Mouse (Mus musculus): ENCODE data around the gene Dlgap1. TPM values are rescaled to one million over a fixed set of nuclear protein-coding genes. Genes with fewer than 3 reads are reported as not detected.
A peak's percentile ranks its signal among the peaks of the same experiment; 100 is the strongest.

Gene Dlgap1
- polyA plus RNA-seq, 1 experiment from 2014 or later, result 7.4 TPM

- Histone ChIP-seq H3K4me2 (no peak overlapping the region), H3K36me3 (replicated peaks) (peaks cover 24% of the 10 kb centered on the region), H3K9ac (no peak overlapping the region), H3K9me3 (no peaks in the 10 kb centered on the region), H3K4me3 (replicated peaks) (no peak overlapping the region), H3K4me1 (peaks cover 43% of the 10 kb centered on the region), H3K27ac (peak overlapping the region; percentile 27), H3K27me3 (peaks cover 6% of the 10 kb centered on the region)
- 79% methylated on average over 10 of the region's 10 CpGs for WGBS
- no peak for ATAC-seq (ENCODE audit: low FRiP score)
Measured at GRCm38 (mm10) chr17:70844971-70845370, 876.1 kb downstream of the Dlgap1 start.

GRCm38 (mm10) chr17:70845543-70845942 is 876.7 kb downstream of the Dlgap1 start:
- Histone ChIP-seq H3K27me3 (peaks cover 6% of the 10 kb centered on the region), H3K9ac (no peak overlapping the region), H3K27ac (peak overlapping the region; percentile 27; the same call in 1 of the 2 replicates), H3K4me1 (peaks cover 48% of the 10 kb centered on the region), H3K9me3 (no peaks in the 10 kb centered on the region), H3K36me3 (replicated peaks) (peaks cover 23% of the 10 kb centered on the region), H3K4me2 (no peak overlapping the region), H3K4me3 (replicated peaks) (no peak overlapping the region)
- ATAC-seq (ENCODE audit: low FRiP score), result no peak
- 92% methylated on average over 2 of the region's 2 CpGs for WGBS

- Histone ChIP-seq H3K9ac (no peak overlapping the region), H3K36me3 (replicated peaks) (peaks cover 23% of the 10 kb centered on the region), H3K4me3 (replicated peaks) (no peak overlapping the region), H3K4me2 (no peak overlapping the region), H3K27ac (no peak overlapping the region), H3K4me1 (peaks cover 55% of the 10 kb centered on the region), H3K27me3 (peaks cover 6% of the 10 kb centered on the region), H3K9me3 (no peaks in the 10 kb centered on the region)
- no peak for ATAC-seq (ENCODE audit: low FRiP score)
- WGBS, result 80% methylated on average over 8 of the region's 8 CpGs
Measured at GRCm38 (mm10) chr17:70846111-70846644, 877.3 kb downstream of the Dlgap1 start.

GRCm38 (mm10) chr17:70847086-70847485 is 878.2 kb downstream of the Dlgap1 start:
- peaks cover 21% of the 10 kb centered on the region for H3K36me3 ChIP-seq (replicated peaks)
- no peak overlapping the region for H3K27ac ChIP-seq
- H3K4me3 ChIP-seq (replicated peaks), result no peak overlapping the region
- WGBS, result 2% methylated on average over 4 of the region's 4 CpGs
- no peaks in the 10 kb centered on the region for H3K9me3 ChIP-seq
- H3K4me2 ChIP-seq, result no peak overlapping the region; the same call in 1 of the 2 replicates
- peaks cover 12% of the 10 kb centered on the region for H3K27me3 ChIP-seq
- peaks cover 62% of the 10 kb centered on the region for H3K4me1 ChIP-seq
- H3K9ac ChIP-seq, result no peak overlapping the region
- no peak for ATAC-seq (ENCODE audit: low FRiP score)

GRCm38 (mm10) chr17:70847751-70848510 is 879.1 kb downstream of the Dlgap1 start:
- H3K27ac ChIP-seq, result peak overlapping the region; percentile 93
- H3K9ac ChIP-seq, result peak overlapping the region; percentile 75
- no peaks in the 10 kb centered on the region for H3K9me3 ChIP-seq
- H3K4me3 ChIP-seq (replicated peaks), result peak overlapping the region; percentile 65
- peaks cover 16% of the 10 kb centered on the region for H3K36me3 ChIP-seq (replicated peaks)
- H3K4me2 ChIP-seq, result peak overlapping the region; percentile 95
- peaks cover 12% of the 10 kb centered on the region for H3K27me3 ChIP-seq
- under 1% methylated on average over 17 of the region's 17 CpGs for WGBS
- ATAC-seq (ENCODE audit: low FRiP score), result no peak
- H3K4me1 ChIP-seq, result peaks cover 65% of the 10 kb centered on the region

- peak overlapping the region; percentile 75 for H3K9ac ChIP-seq
- H3K4me1 ChIP-seq, result peaks cover 68% of the 10 kb centered on the region
- H3K4me2 ChIP-seq, result peak overlapping the region; percentile 95
- ATAC-seq (ENCODE audit: low FRiP score), result 0 out of 2 replicates have a peak, but pooled peaks have one; percentile 3
- under 1% methylated on average over 23 of the region's 23 CpGs for WGBS
- peak overlapping the region; percentile 65 for H3K4me3 ChIP-seq (replicated peaks)
- H3K27me3 ChIP-seq, result peaks cover 14% of the 10 kb centered on the region
- H3K27ac ChIP-seq, result peak overlapping the region; percentile 93
- H3K9me3 ChIP-seq, result no peaks in the 10 kb centered on the region
- peaks cover 8% of the 10 kb centered on the region for H3K36me3 ChIP-seq (replicated peaks)
Measured at GRCm38 (mm10) chr17:70848511-70849398, 879.9 kb downstream of the Dlgap1 start.

DNA sequence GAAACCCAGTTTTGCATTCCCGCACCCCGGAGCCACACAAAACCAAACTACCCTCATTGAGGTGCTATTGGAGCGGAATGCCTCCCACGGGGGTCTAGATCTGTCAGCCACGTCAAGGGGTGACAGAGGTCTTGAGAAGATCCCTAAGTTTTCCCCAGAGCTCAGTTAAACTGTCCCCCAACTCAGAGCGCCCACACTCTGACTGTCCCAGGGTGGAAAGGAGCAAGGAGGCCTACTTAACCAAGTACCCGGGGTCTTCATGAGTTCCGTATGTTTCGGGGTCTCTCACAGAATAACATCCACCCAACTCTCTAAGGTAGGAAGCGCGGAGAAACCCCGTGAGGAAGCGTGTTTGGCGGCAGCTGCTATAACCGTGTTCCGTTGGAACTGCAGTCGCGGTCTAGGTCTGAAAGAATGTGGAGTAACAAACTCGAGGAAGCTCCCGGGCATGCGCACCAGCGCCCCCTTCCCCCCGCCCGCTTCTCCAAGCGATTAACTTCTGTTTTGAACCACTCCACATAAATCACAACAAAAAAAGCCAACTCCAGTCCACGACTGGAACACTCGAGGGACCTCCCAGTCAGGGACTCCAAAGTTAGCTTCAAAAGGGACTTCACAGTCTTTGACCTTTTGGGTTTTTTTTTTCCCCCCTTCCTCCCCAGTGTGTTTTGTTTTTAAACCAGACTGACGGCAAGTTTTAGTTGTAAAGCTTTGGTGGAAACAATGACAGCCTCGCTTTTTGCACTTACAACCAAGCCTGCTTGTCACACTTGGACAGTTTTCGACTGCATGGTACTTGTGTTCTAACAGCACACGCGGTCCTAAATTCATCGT is 880.7 kb downstream of the Dlgap1 start:
- Histone ChIP-seq H3K4me1 (peaks cover 72% of the 10 kb centered on the region), H3K27ac (peak overlapping the region; percentile 93), H3K9me3 (no peaks in the 10 kb centered on the region), H3K36me3 (replicated peaks) (peaks cover 3% of the 10 kb centered on the region; the same call in 1 of the 2 replicates), H3K4me2 (peak overlapping the region; percentile 95), H3K4me3 (replicated peaks) (peak overlapping the region; percentile 65), H3K9ac (peak overlapping the region; percentile 75), H3K27me3 (peaks cover 21% of the 10 kb centered on the region)
- ATAC-seq (ENCODE audit: low FRiP score), result no peak
- under 1% methylated on average over 33 of the region's 33 CpGs for WGBS

GRCm38 (mm10) chr17:70850233-70850995 is 881.5 kb downstream of the Dlgap1 start:
- under 1% methylated on average over 40 of the region's 40 CpGs for WGBS
- Histone ChIP-seq H3K27me3 (peaks cover 21% of the 10 kb centered on the region), H3K9me3 (no peaks in the 10 kb centered on the region), H3K4me3 (replicated peaks) (peak overlapping the region; percentile 65), H3K4me1 (peaks cover 65% of the 10 kb centered on the region), H3K36me3 (replicated peaks) (no peaks in the 10 kb centered on the region; the same call in 1 of the 2 replicates), H3K27ac (peak overlapping the region; percentile 93), H3K4me2 (peak overlapping the region; percentile 95), H3K9ac (peak overlapping the region; percentile 75)
- peak; percentile 21; the same call in 1 of the 2 replicates for ATAC-seq (ENCODE audit: low FRiP score)

DNA sequence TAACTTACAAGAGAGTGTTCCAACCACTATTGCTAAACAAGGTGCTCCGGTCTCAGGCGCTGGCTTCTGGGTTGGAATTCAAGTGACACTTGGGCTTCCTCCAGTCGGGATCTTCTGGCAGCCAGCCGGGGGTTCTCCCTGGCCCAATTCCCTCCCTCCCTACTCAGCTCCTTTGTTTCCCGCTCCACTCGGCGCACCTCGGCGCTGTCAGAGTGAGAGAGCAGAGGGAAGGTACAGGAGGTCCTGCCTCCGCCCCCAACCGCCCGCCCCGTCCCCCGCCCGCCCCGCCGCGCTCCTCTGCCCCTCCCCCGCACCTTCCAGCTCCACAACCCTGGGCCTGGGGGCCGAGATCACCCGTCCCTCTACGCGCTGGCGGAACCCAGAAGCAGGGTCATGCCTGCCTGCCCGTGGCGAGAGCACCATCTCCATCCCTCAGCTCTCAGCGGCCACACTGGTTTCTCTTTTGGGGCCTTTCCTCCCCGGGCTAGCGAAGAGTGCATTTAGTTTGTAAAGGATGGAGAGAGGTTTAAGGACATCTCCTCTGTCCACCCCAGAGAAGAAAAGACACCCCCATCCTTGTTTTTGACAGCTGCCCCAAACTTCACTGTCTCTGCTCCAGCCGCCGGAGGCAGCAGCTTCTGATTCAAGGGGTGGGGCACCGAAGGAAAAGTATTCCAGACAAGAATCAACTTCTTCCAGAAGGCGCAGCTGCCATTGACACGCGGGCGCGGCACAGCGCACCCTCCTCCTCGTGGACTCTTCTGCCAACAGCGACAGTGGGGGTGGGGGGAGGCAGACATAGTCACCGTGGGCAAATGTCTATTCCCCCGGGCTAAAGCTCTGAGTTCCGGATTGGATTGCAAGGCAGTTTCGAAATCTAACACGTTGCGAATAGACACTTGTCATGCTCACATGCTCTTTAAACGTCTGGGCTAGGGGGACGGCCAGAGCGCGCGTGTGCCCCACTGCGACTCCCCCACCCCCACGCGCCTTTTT is 882.4 kb downstream of the Dlgap1 start:
- peak overlapping the region; percentile 75 for H3K9ac ChIP-seq
- H3K27ac ChIP-seq, result peak overlapping the region; percentile 93
- peak overlapping the region; percentile 95 for H3K4me2 ChIP-seq
- H3K27me3 ChIP-seq, result peaks cover 17% of the 10 kb centered on the region
- peaks cover 57% of the 10 kb centered on the region for H3K4me1 ChIP-seq
- H3K4me3 ChIP-seq (replicated peaks), result peak overlapping the region; percentile 65
- no peaks in the 10 kb centered on the region; the same call in 1 of the 2 replicates for H3K36me3 ChIP-seq (replicated peaks)
- ATAC-seq (ENCODE audit: low FRiP score), result peak; percentile 63
- under 1% methylated on average over 48 of the region's 54 CpGs for WGBS
- no peaks in the 10 kb centered on the region for H3K9me3 ChIP-seq

DNA sequence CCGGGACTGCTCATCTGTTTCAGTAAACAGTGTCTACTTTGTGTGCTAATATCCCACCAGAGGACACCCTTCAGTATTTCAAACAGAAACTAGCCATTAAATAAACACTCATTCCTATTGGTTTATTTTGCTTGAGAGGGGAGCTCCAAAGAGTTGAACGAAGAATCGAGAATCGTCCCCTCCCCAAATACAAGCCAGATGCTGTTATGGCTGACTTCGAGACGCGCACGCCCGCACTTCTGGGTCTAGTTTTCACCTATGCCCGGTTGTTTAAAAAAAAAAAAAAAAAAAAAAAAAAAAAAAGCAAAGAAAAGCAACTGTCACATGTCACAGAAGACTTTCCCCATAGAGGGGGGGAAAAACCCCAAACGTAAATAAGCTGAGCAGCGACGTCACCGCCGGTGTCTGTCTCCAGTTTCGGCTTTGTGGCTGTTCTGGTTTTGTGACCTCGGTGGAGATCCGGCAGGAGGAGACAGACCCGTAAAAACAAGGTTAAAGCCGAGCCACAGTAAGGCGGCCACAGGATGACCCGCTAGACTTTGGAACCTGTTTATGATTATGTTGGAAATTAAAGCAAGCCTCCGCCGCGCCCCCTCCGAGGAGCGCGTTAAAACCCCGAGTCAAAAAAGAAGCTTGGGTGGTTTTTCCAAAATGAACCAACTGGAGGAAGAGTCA is 883.3 kb downstream of the Dlgap1 start:
- Histone ChIP-seq H3K4me1 (peaks cover 51% of the 10 kb centered on the region), H3K36me3 (replicated peaks) (no peaks in the 10 kb centered on the region), H3K9ac (peak overlapping the region; percentile 83), H3K27me3 (peaks cover 15% of the 10 kb centered on the region; the same call in 1 of the 2 replicates), H3K9me3 (no peaks in the 10 kb centered on the region), H3K27ac (peak overlapping the region; percentile 93), H3K4me3 (replicated peaks) (peak overlapping the region; percentile 65), H3K4me2 (peak overlapping the region; percentile 95)
- under 1% methylated on average over 29 of the region's 29 CpGs for WGBS
- ATAC-seq (ENCODE audit: low FRiP score), result no peak
